Mouse (Mus musculus): ENCODE measurements at regions not wholly inside any gene's neighbourhood (a gene's known extent, or its start where the extent isn't known, plus 50 kb on each side); places are given as distances from the start of the nearest gene placed in this dataset.
A peak's percentile ranks its signal among the peaks of the same experiment; 100 is the strongest.

- ATAC-seq = no peak
- WGBS = 62% methylated on average over 5 of the region's 5 CpGs
- H3K9me3 ChIP-seq = no peaks in the 10 kb centered on the region
- H3K4me3 ChIP-seq (replicated peaks) = no peak overlapping the region
- H3K4me2 ChIP-seq (replicated peaks) = no peak overlapping the region
- no peaks in the 10 kb centered on the region for H3K36me3 ChIP-seq
- no peaks in the 10 kb centered on the region for H3K4me1 ChIP-seq (replicated peaks)
- no peak overlapping the region for H3K27ac ChIP-seq
- H3K9ac ChIP-seq = no peak overlapping the region
- H3K27me3 ChIP-seq (replicated peaks) = no peaks in the 10 kb centered on the region
Measured at GRCm38 (mm10) chr4:92833835-92834234, 501.5 kb downstream of the Tusc1 start.

- Histone ChIP-seq H3K27ac (no peak overlapping the region), H3K9ac (no peak overlapping the region), H3K4me3 (replicated peaks) (no peak overlapping the region), H3K27me3 (replicated peaks) (no peaks in the 10 kb centered on the region), H3K36me3 (no peaks in the 10 kb centered on the region), H3K9me3 (no peaks in the 10 kb centered on the region), H3K4me2 (replicated peaks) (no peak overlapping the region), H3K4me1 (replicated peaks) (no peaks in the 10 kb centered on the region)
- 84% methylated on average over 1 of the region's 1 CpGs for WGBS
- ATAC-seq = no peak
Measured at GRCm38 (mm10) chr4:92831181-92831715, 504.1 kb downstream of the Tusc1 start.

GRCm38 (mm10) chr4:92827831-92828230, 507.5 kb downstream of the Tusc1 start:
- ATAC-seq = peak; percentile 56; the same call in 1 of the 2 replicates
- no peaks in the 10 kb centered on the region for H3K4me1 ChIP-seq (replicated peaks)
- H3K9ac ChIP-seq = no peak overlapping the region
- H3K4me2 ChIP-seq (replicated peaks) = no peak overlapping the region
- H3K9me3 ChIP-seq = no peaks in the 10 kb centered on the region
- H3K36me3 ChIP-seq = no peaks in the 10 kb centered on the region
- no peaks in the 10 kb centered on the region for H3K27me3 ChIP-seq (replicated peaks)
- no peak overlapping the region for H3K27ac ChIP-seq
- no peak overlapping the region for H3K4me3 ChIP-seq (replicated peaks)

GRCm38 (mm10) chr4:92827405-92827804, 507.9 kb downstream of the Tusc1 start:
- Histone ChIP-seq H3K4me3 (replicated peaks) (no peak overlapping the region), H3K9ac (no peak overlapping the region), H3K36me3 (no peaks in the 10 kb centered on the region), H3K4me2 (replicated peaks) (no peak overlapping the region), H3K27me3 (replicated peaks) (no peaks in the 10 kb centered on the region), H3K9me3 (no peaks in the 10 kb centered on the region), H3K27ac (no peak overlapping the region), H3K4me1 (replicated peaks) (no peaks in the 10 kb centered on the region)
- ATAC-seq = peak; percentile 61

GRCm38 (mm10) chr4:92826981-92827380, 508.3 kb downstream of the Tusc1 start:
- H3K4me3 ChIP-seq (replicated peaks) = no peak overlapping the region
- H3K9me3 ChIP-seq = no peaks in the 10 kb centered on the region
- no peak overlapping the region for H3K4me2 ChIP-seq (replicated peaks)

GRCm38 (mm10) chr4:92788157-92788556, 547.2 kb downstream of the Tusc1 start:
- Histone ChIP-seq H3K27ac (no peak overlapping the region), H3K4me3 (replicated peaks) (no peak overlapping the region), H3K4me1 (replicated peaks) (no peaks in the 10 kb centered on the region), H3K27me3 (replicated peaks) (no peaks in the 10 kb centered on the region), H3K9ac (no peak overlapping the region), H3K4me2 (replicated peaks) (no peak overlapping the region), H3K9me3 (no peaks in the 10 kb centered on the region), H3K36me3 (no peaks in the 10 kb centered on the region)
- ATAC-seq = no peak
- 78% methylated on average over 1 of the region's 1 CpGs for WGBS

More at GRCm38 (mm10) chr4:92826981-92827380, 508.3 kb downstream of the Tusc1 start:
- no peak overlapping the region for H3K9ac ChIP-seq
- no peaks in the 10 kb centered on the region for H3K36me3 ChIP-seq
- no peak overlapping the region for H3K27ac ChIP-seq
- H3K4me1 ChIP-seq (replicated peaks) = no peaks in the 10 kb centered on the region
- H3K27me3 ChIP-seq (replicated peaks) = no peaks in the 10 kb centered on the region
- peak; percentile 95 for ATAC-seq

GRCm38 (mm10) chr4:92778076-92778475, 557.2 kb downstream of the Tusc1 start:
- Histone ChIP-seq H3K27me3 (replicated peaks) (no peaks in the 10 kb centered on the region), H3K4me1 (replicated peaks) (no peaks in the 10 kb centered on the region), H3K27ac (no peak overlapping the region), H3K36me3 (no peaks in the 10 kb centered on the region), H3K9me3 (no peaks in the 10 kb centered on the region), H3K4me3 (replicated peaks) (no peak overlapping the region), H3K4me2 (replicated peaks) (no peak overlapping the region), H3K9ac (no peak overlapping the region)
- 90% methylated on average over 4 of the region's 4 CpGs for WGBS
- ATAC-seq = no peak

GRCm38 (mm10) chr4:92748070-92748469, 556.5 kb upstream of the Gm12666 start:
- no peak overlapping the region for H3K9ac ChIP-seq
- WGBS = 42% methylated on average over 2 of the region's 2 CpGs
- H3K4me3 ChIP-seq (replicated peaks) = no peak overlapping the region
- no peak overlapping the region for H3K4me2 ChIP-seq (replicated peaks)
- H3K9me3 ChIP-seq = no peaks in the 10 kb centered on the region
- H3K4me1 ChIP-seq (replicated peaks) = no peaks in the 10 kb centered on the region
- H3K27ac ChIP-seq = no peak overlapping the region
- ATAC-seq = no peak
- no peaks in the 10 kb centered on the region for H3K27me3 ChIP-seq (replicated peaks)
- H3K36me3 ChIP-seq = no peaks in the 10 kb centered on the region

- no peaks in the 10 kb centered on the region for H3K27me3 ChIP-seq (replicated peaks)
- no peak overlapping the region for H3K27ac ChIP-seq
- no peak for ATAC-seq
- H3K4me2 ChIP-seq (replicated peaks) = no peak overlapping the region
- H3K9me3 ChIP-seq = no peaks in the 10 kb centered on the region
- no peaks in the 10 kb centered on the region for H3K4me1 ChIP-seq (replicated peaks)
- no peak overlapping the region for H3K4me3 ChIP-seq (replicated peaks)
- no peak overlapping the region for H3K9ac ChIP-seq
- WGBS = 84% methylated on average over 2 of the region's 2 CpGs
- H3K36me3 ChIP-seq = no peaks in the 10 kb centered on the region
Measured at GRCm38 (mm10) chr4:92746233-92746632, 554.7 kb upstream of the Gm12666 start.

GRCm38 (mm10) chr4:92702755-92703154, 511.2 kb upstream of the Gm12666 start:
- no peak for ATAC-seq
- Histone ChIP-seq H3K4me2 (replicated peaks) (no peak overlapping the region), H3K4me1 (replicated peaks) (no peaks in the 10 kb centered on the region), H3K9me3 (no peaks in the 10 kb centered on the region), H3K27ac (no peak overlapping the region), H3K27me3 (replicated peaks) (no peaks in the 10 kb centered on the region), H3K36me3 (no peaks in the 10 kb centered on the region), H3K9ac (no peak overlapping the region), H3K4me3 (replicated peaks) (no peak overlapping the region)
